In the genomic region with DNA sequence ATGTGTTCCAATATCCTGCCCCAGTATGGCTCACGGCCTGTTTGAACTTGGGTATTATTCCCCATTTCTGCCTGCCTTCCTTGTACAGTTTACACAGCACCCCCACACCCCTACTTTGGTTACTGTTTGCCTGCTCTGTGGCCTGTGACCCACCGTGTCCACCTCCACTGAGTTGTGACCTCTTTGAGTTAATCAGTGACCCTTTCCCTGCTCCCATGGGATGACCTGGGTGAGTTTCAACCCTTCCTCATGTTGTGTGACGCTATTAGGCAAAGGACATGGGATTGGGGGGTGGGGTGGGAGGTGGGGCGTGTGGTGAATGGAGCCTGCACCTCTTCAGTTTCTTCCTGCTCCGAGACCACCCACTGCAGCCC, we compare ENCODE assay signal across 9 mouse cellular contexts. TPM values are rescaled to one million over a fixed set of nuclear protein-coding genes. Genes with fewer than 3 reads are reported as not detected.
DNase-seq lines count a peak whose midpoint lies in the region; ATAC-seq and TF ChIP-seq lines count a peak whose summit lies in the region.
"Had no signal": no experiment of that assay in that cellular context is flagged by ENCODE, and none has a peak within 500 bp of the region (broad histone marks: within the 10 kb centered on the region; RNA-seq: fewer than 3 reads in every experiment).

No protein-coding gene starts in this region.

- ATAC-seq in heart, embryonic 15.5 days (replicated peaks; ENCODE audit: insufficient number of reproducible peaks, insufficient read depth, low FRiP score, low read depth): no peak
- no peak for ATAC-seq in forebrain, embryonic 15.5 days (replicated peaks)
- no peak for ATAC-seq in midbrain, postnatal 0 days (ENCODE audit: low FRiP score)

- 65% methylated on average over 5 of the region's 5 CpGs for WGBS in heart, embryonic 15.5 days
- 71% methylated on average over 5 of the region's 5 CpGs for WGBS in heart, adult 2 months
- 66% methylated on average over 5 of the region's 5 CpGs for WGBS in forebrain, embryonic 15.5 days
- whole genome bisulfite sequencing in midbrain, postnatal 0 days: 61% methylated on average over 5 of the region's 5 CpGs

- 0 out of 2 replicates have a peak overlapping the region, but pooled peaks have one; percentile 80 for H3K4me3 ChIP-seq in heart, embryonic 15.5 days
- no peak overlapping the region for H3K4me3 ChIP-seq in heart, adult 2 months
- peak overlapping the region; percentile 83 for H3K4me3 ChIP-seq in forebrain, embryonic 15.5 days
- peak overlapping the region; percentile 80 for H3K4me3 ChIP-seq in midbrain, postnatal 0 days (ENCODE audit: low read depth, low read length)

- no peaks in the 10 kb centered on the region for H3K9me3 ChIP-seq in heart, embryonic 15.5 days (replicated peaks)
- H3K9me3 ChIP-seq in forebrain, embryonic 15.5 days: no peaks in the 10 kb centered on the region
- no peaks in the 10 kb centered on the region for H3K9me3 ChIP-seq in midbrain, postnatal 0 days (ENCODE audit: low read length)

- no peak for DNase-seq in heart, adult 2 months
- DNase-seq in kidney, postnatal 14 days: peak; percentile 82
- no peak for DNase-seq in midbrain, postnatal 0 days (ENCODE audit: low spot score)
- no peak for DNase-seq in urinary bladder, adult 2 months (ENCODE audit: low spot score)
- no peak for DNase-seq in cerebellum, postnatal 14 days
- no peak for DNase-seq in right cerebral cortex, postnatal 14 days

- peak overlapping the region; percentile 86; the same call in 1 of the 2 replicates for H3K4me2 ChIP-seq in heart, embryonic 15.5 days
- H3K4me2 ChIP-seq in forebrain, embryonic 15.5 days (replicated peaks): peak overlapping the region; percentile 91
- H3K4me2 ChIP-seq in midbrain, postnatal 0 days (ENCODE audit: low read depth, low read length, poor library complexity, severe bottlenecking): peak overlapping the region; percentile 89

- no peaks in the 10 kb centered on the region for H3K36me3 ChIP-seq in heart, embryonic 15.5 days
- H3K36me3 ChIP-seq in heart, adult 2 months (ENCODE audit: control insufficient read depth, insufficient read depth, low read length): no peaks in the 10 kb centered on the region
- H3K36me3 ChIP-seq in forebrain, embryonic 15.5 days: no peaks in the 10 kb centered on the region
- H3K36me3 ChIP-seq in midbrain, postnatal 0 days (ENCODE audit: insufficient read depth, low read length): no peaks in the 10 kb centered on the region

- intact Hi-C loops in heart, adult 2 months (cut with DNase I): no loop called here

- no peaks in the 10 kb centered on the region for H3K27me3 ChIP-seq in heart, embryonic 15.5 days
- no peaks in the 10 kb centered on the region for H3K27me3 ChIP-seq in heart, adult 2 months (ENCODE audit: control insufficient read depth, insufficient read depth, low read length)
- H3K27me3 ChIP-seq in forebrain, embryonic 15.5 days: no peaks in the 10 kb centered on the region
- no peaks in the 10 kb centered on the region for H3K27me3 ChIP-seq in midbrain, postnatal 0 days (ENCODE audit: insufficient read depth, low read length)

- H3K27ac ChIP-seq in heart, embryonic 15.5 days: no peak overlapping the region
- no peak overlapping the region for H3K27ac ChIP-seq in heart, adult 2 months
- H3K27ac ChIP-seq in forebrain, embryonic 15.5 days (replicated peaks): no peak overlapping the region
- no peak overlapping the region for H3K27ac ChIP-seq in midbrain, postnatal 0 days (ENCODE audit: low read depth, low read length)

- H3K4me1 ChIP-seq in heart, embryonic 15.5 days (replicated peaks): peaks cover 17% of the 10 kb centered on the region
- H3K4me1 ChIP-seq in heart, adult 2 months (ENCODE audit: control insufficient read depth, insufficient read depth, low read length): peaks cover 4% of the 10 kb centered on the region
- H3K4me1 ChIP-seq in forebrain, embryonic 15.5 days: peaks cover 27% of the 10 kb centered on the region
- H3K4me1 ChIP-seq in midbrain, postnatal 0 days (ENCODE audit: insufficient read depth, low read length): peaks cover 7% of the 10 kb centered on the region; the same call in 1 of the 2 replicates

- no peak for TF ChIP-seq EP300 in heart, adult 2 months (IDR thresholded peaks at IDR 0.05; ENCODE audit: insufficient read depth, low read depth, low read length)

- H3K79me2 ChIP-seq in heart, adult 2 months (replicated peaks; ENCODE audit: control insufficient read depth, insufficient read depth, low read length): no peaks in the 10 kb centered on the region; the same call in 1 of the 2 replicates

- H3K9ac ChIP-seq in heart, embryonic 15.5 days: no peak overlapping the region
- no peak overlapping the region for H3K9ac ChIP-seq in heart, adult 2 months (ENCODE audit: low read depth, low read length)
- peak overlapping the region; percentile 81 for H3K9ac ChIP-seq in forebrain, embryonic 15.5 days (replicated peaks)
- H3K9ac ChIP-seq in midbrain, postnatal 0 days (replicated peaks; ENCODE audit: low read length, poor library complexity, severe bottlenecking): peak overlapping the region; percentile 70

- no peak for TF ChIP-seq CTCF in heart, adult 2 months (IDR thresholded peaks at IDR 0.05)
- TF ChIP-seq CTCF in midbrain, postnatal 0 days (IDR thresholded peaks at IDR 0.05): no peak

- TF ChIP-seq POLR2A in heart, adult 2 months (IDR thresholded peaks at IDR 0.05; ENCODE audit: insufficient read depth, low read depth, low read length): no peak

RNA-seq across cellular contexts. Expression of a gene that starts 1.4 kb away (rescaled TPM):
- 25.2 and 33.2 TPM in 2 replicates for polyA plus RNA-seq in heart, embryonic 15.5 days (2015; fragmentation: Nextera tagmentation; extraction: Ambion mirVana)
- total RNA-seq in heart, adult 2 months (2021): 10 to 100 TPM; 79.7 to 96.7 TPM
- 120 and 149 TPM in 2 replicates for polyA plus RNA-seq in heart, adult 2 months (2012; rRNA removed)
- 27.7 and 29.5 TPM in 2 replicates for polyA plus RNA-seq in forebrain, embryonic 15.5 days (2015; fragmentation: Nextera tagmentation; extraction: Ambion mirVana)
- 30.0 and 36.8 TPM in 2 replicates for total RNA-seq in midbrain, postnatal 0 days (2014; rRNA removed)
- 25.2 and 28.1 TPM in 2 replicates for polyA plus RNA-seq in midbrain, postnatal 0 days (2015; fragmentation: Nextera tagmentation; extraction: Ambion mirVana)
- 26.5 and 33.0 TPM in 2 replicates for polyA plus RNA-seq in urinary bladder, adult 2 months (2012; rRNA removed)

RNA-seq across cellular contexts. Expression of a gene that starts 21.1 kb away (rescaled TPM):
- 0.05 TPM in 1 of 2 replicates, not detected in the other for polyA plus RNA-seq in heart, embryonic 15.5 days (2015; fragmentation: Nextera tagmentation; extraction: Ambion mirVana)
- not detected for total RNA-seq in heart, adult 2 months (2021)
- 0.06 TPM in 1 of 2 replicates, not detected in the other for polyA plus RNA-seq in heart, adult 2 months (2012; rRNA removed)
- polyA plus RNA-seq in forebrain, embryonic 15.5 days (2015; fragmentation: Nextera tagmentation; extraction: Ambion mirVana): not detected in 2 replicates
- total RNA-seq in midbrain, postnatal 0 days (2014; rRNA removed): not detected in 2 replicates
- not detected in 2 replicates for polyA plus RNA-seq in midbrain, postnatal 0 days (2015; fragmentation: Nextera tagmentation; extraction: Ambion mirVana)
- 0.04 TPM in 1 of 2 replicates, not detected in the other for polyA plus RNA-seq in urinary bladder, adult 2 months (2012; rRNA removed)
- total RNA-seq: heart, adult 18-20 months had no signal

RNA-seq across cellular contexts. Expression of a gene that starts 29.2 kb away (rescaled TPM):
- not detected in 2 replicates for polyA plus RNA-seq in heart, embryonic 15.5 days (2015; fragmentation: Nextera tagmentation; extraction: Ambion mirVana)
- total RNA-seq in heart, adult 2 months (2021): not detected
- not detected in 2 replicates for polyA plus RNA-seq in heart, adult 2 months (2012; rRNA removed)
- polyA plus RNA-seq in forebrain, embryonic 15.5 days (2015; fragmentation: Nextera tagmentation; extraction: Ambion mirVana): not detected in 2 replicates
- not detected in 2 replicates for total RNA-seq in midbrain, postnatal 0 days (2014; rRNA removed)
- polyA plus RNA-seq in midbrain, postnatal 0 days (2015; fragmentation: Nextera tagmentation; extraction: Ambion mirVana): not detected in 2 replicates
- polyA plus RNA-seq in urinary bladder, adult 2 months (2012; rRNA removed): not detected in 2 replicates
- total RNA-seq: heart, adult 18-20 months had no signal

Comparison
In these comparisons a context has a peak if more than half of its experiments do, and no peak if none do; other contexts are left out.
1. H3K9ac ChIP-seq: peak in forebrain, embryonic 15.5 days (single experiment) and midbrain, postnatal 0 days (single experiment); none in heart, embryonic 15.5 days (single experiment) and heart, adult 2 months (single experiment).
2. Peak in every context shown above with its lines, with median percentiles within 50 percentile points of each other: H3K4me2 ChIP-seq.